Comparison of ENCODE assay signal across 27 mouse cellular contexts in the genomic region with DNA sequence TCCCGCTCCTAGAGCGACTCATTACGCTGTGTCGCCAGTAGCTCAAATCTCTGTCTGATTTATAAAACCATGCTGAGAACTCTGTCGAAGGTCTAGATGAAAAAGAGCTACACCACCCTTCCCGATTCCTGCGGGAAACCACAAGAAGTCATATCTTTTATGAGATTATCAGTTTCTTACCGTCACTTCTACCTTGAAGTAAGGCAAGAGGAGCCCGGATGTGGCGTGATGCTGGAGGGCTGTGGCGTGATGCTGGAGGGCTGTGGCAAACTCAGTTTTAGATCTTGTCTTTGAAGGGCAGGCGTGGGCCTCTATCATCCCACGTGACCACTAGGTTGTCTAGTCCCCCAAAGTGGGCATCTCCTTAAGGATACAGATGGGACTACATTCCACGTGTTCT. TPM values are rescaled to one million over a fixed set of nuclear protein-coding genes. Genes with fewer than 3 reads are reported as not detected.
A peak's percentile ranks its signal among the peaks of the same experiment; 100 is the strongest.
DNase-seq lines count a peak whose midpoint lies in the region; ATAC-seq lines count a peak whose summit lies in the region.
"Had no signal": no experiment of that assay in that cellular context is flagged by ENCODE, and none has a peak within 500 bp of the region (broad histone marks: within the 10 kb centered on the region; RNA-seq: fewer than 3 reads in every experiment).

No protein-coding gene starts in this region.

- H3K9ac ChIP-seq in liver, embryonic 11.5 days (ENCODE audit: low read depth, low read length) = no peak overlapping the region
- H3K9ac ChIP-seq: embryonic facial prominence, embryonic 15.5 days; liver, postnatal 0 days had no signal

- no peaks in the 10 kb centered on the region for H3K27me3 ChIP-seq in liver, embryonic 11.5 days (replicated peaks; ENCODE audit: control insufficient read depth, insufficient read depth, low read length)
- H3K27me3 ChIP-seq: CH12.LX, Patski had no signal

- H3K4me1 ChIP-seq in liver, embryonic 11.5 days (replicated peaks; ENCODE audit: control insufficient read depth, insufficient read depth, low read length) = no peaks in the 10 kb centered on the region; the same call in 1 of the 2 replicates
- H3K4me1 ChIP-seq: embryonic facial prominence, embryonic 15.5 days had no signal

- no peak overlapping the region for H3K4me2 ChIP-seq in liver, embryonic 11.5 days
- H3K4me2 ChIP-seq: embryonic facial prominence, embryonic 15.5 days; heart, embryonic 11.5 days; midbrain, embryonic 11.5 days had no signal

- no peak overlapping the region for H3K27ac ChIP-seq in liver, embryonic 11.5 days (ENCODE audit: low read depth, low read length)
- H3K27ac ChIP-seq: embryonic facial prominence, embryonic 15.5 days; gastrocnemius, adult 2 months; hindbrain, embryonic 10.5 days; hindbrain, postnatal 0 days; kidney, postnatal 0 days had no signal

- 76% methylated on average over 14 of the region's 14 CpGs for WGBS in liver, embryonic 11.5 days

- DNase-seq in CD4-positive helper T cell, adult 2 months (ENCODE audit: low read depth, low spot score) = peak; percentile 86
- peak; percentile 85 for DNase-seq in naive thymus-derived CD4-positive, alpha-beta T cell, adult 2 months (ENCODE audit: low read depth)
- peak; percentile 31 to 42 for DNase-seq in thymus, postnatal 10 days (ENCODE audit: low spot score in 2 of 2)
- no peak for DNase-seq in lung, postnatal 25 days (ENCODE audit: low spot score)
- DNase-seq in c-Kit-positive CD71-positive TER-119-positive erythroid progenitor cells, embryonic 14.5 days (ENCODE audit: low spot score) = no peak
- no peak for DNase-seq in liver, embryonic 11.5 days (ENCODE audit: low spot score)
- DNase-seq in adrenal gland, postnatal 4 days (ENCODE audit: low spot score in 2 of 2) = no peak
- DNase-seq: adrenal gland, adult 8-10 months; cerebellum, adult 9-11 months; gastrocnemius, adult 2 months; kidney, adult 11 months; layer of hippocampus, adult 9-11 months; liver, postnatal 0 days; lung, postnatal 10 days; retina, postnatal 1 day; right cerebral cortex, postnatal 25 days had no signal

- no peaks in the 10 kb centered on the region for H3K9me3 ChIP-seq in liver, embryonic 11.5 days (ENCODE audit: control insufficient read depth, low read length)
- H3K9me3 ChIP-seq: embryonic facial prominence, embryonic 15.5 days; G1E; hindbrain, embryonic 10.5 days had no signal

- no peak overlapping the region for H3K4me3 ChIP-seq in liver, embryonic 11.5 days (ENCODE audit: low read depth, low read length)
- H3K4me3 ChIP-seq: embryonic facial prominence, embryonic 15.5 days; gastrocnemius, adult 2 months; hindbrain, embryonic 10.5 days had no signal

- no peaks in the 10 kb centered on the region for H3K36me3 ChIP-seq in liver, embryonic 11.5 days (ENCODE audit: control insufficient read depth, insufficient read depth, low read length)
- H3K36me3 ChIP-seq: embryonic facial prominence, embryonic 15.5 days; G1E; hindbrain, embryonic 10.5 days had no signal

- ATAC-seq in CD4-positive, CD25-positive, alpha-beta regulatory T cell, adult 4 months = peak; percentile 73
- ATAC-seq in liver, embryonic 11.5 days (replicated peaks; ENCODE audit: low FRiP score) = no peak
- ATAC-seq: forebrain, embryonic 14.5 days; hindbrain, postnatal 0 days; liver, postnatal 0 days; Patski had no signal

RNA-seq across cellular contexts. Expression of a gene that starts 3.5 kb away (rescaled TPM):
- under 1 TPM in 1 of 2 experiments, not detected in 1; 0.17 TPM for polyA plus RNA-seq in CD4-positive, CD25-positive, alpha-beta regulatory T cell, adult 4 months (2017; shearing (Covaris generic))
- 12.2 and 17.2 TPM in 2 replicates for polyA plus RNA-seq in liver, embryonic 11.5 days (2014; fragmentation: Nextera tagmentation; extraction: Ambion mirVana)
- 10 to 100 TPM; 40.8 to 43.4 TPM for total RNA-seq in adrenal gland, postnatal 4 days (2021)

Comparison
In these comparisons a context has a peak if more than half of its experiments do, and no peak if none do; other contexts are left out.
1. DNase-seq: peak in CD4-positive helper T cell, adult 2 months (single experiment), naive thymus-derived CD4-positive, alpha-beta T cell, adult 2 months (single experiment) and thymus, postnatal 10 days (2 of 2); none in lung, postnatal 25 days (single experiment), c-Kit-positive CD71-positive TER-119-positive erythroid progenitor cells, embryonic 14.5 days (single experiment), liver, embryonic 11.5 days (single experiment) and adrenal gland, postnatal 4 days (0 of 2).
2. RNA of a gene that starts 3.5 kb away (polyA plus RNA-seq): 12.2 to 17.2 TPM in liver, embryonic 11.5 days; 0.17 TPM in CD4-positive, CD25-positive, alpha-beta regulatory T cell, adult 4 months; every median in the first group is over 10 times any median in the second.